ENCODE assay signal across 20 mouse cellular contexts in genomic region chr14:21086106-21086505, GRCm38 (mm10). TPM values are rescaled to one million over a fixed set of nuclear protein-coding genes. Genes with fewer than 3 reads are reported as not detected.
DNase-seq lines count a peak whose midpoint lies in the region; ATAC-seq and TF ChIP-seq lines count a peak whose summit lies in the region.
"Had no signal": no experiment of that assay in that cellular context is flagged by ENCODE, and none has a peak within 500 bp of the region (broad histone marks: within the 10 kb centered on the region; RNA-seq: fewer than 3 reads in every experiment).

No protein-coding gene starts in this region.

- H3K9ac ChIP-seq in heart, embryonic 16.5 days (ENCODE audit: low read length): no peak overlapping the region; the same call in 1 of the 2 replicates
- no peak overlapping the region for H3K9ac ChIP-seq in limb, embryonic 12.5 days (replicated peaks)
- H3K9ac ChIP-seq: midbrain, embryonic 12.5 days; neural tube, embryonic 13.5 days had no signal

- no peak for ATAC-seq in heart, embryonic 16.5 days (replicated peaks; ENCODE audit: extremely low read depth, insufficient read depth, low FRiP score)
- ATAC-seq in Patski: no peak
- ATAC-seq in limb, embryonic 12.5 days (ENCODE audit: insufficient number of reproducible peaks, insufficient read depth, low FRiP score, low TSS enrichment, low read depth): no peak
- ATAC-seq: CD4-positive, CD25-positive, alpha-beta regulatory T cell, adult 4 months had no signal

- no peaks in the 10 kb centered on the region for H3K27me3 ChIP-seq in heart, embryonic 16.5 days (ENCODE audit: control insufficient read depth, insufficient read depth, low read length)
- no peaks in the 10 kb centered on the region for H3K27me3 ChIP-seq in Patski
- H3K27me3 ChIP-seq in limb, embryonic 12.5 days: no peaks in the 10 kb centered on the region
- H3K27me3 ChIP-seq: midbrain, embryonic 12.5 days; neural tube, embryonic 13.5 days had no signal

- H3K36me3 ChIP-seq in heart, embryonic 16.5 days (ENCODE audit: control insufficient read depth, insufficient read depth): no peaks in the 10 kb centered on the region
- no peaks in the 10 kb centered on the region for H3K36me3 ChIP-seq in limb, embryonic 12.5 days
- H3K36me3 ChIP-seq: midbrain, embryonic 12.5 days; neural tube, embryonic 13.5 days had no signal

- H3K4me1 ChIP-seq in heart, embryonic 16.5 days (ENCODE audit: control insufficient read depth, insufficient read depth, low read length): peaks cover 45% of the 10 kb centered on the region
- H3K4me1 ChIP-seq in limb, embryonic 12.5 days (replicated peaks): peaks cover 40% of the 10 kb centered on the region
- H3K4me1 ChIP-seq: midbrain, embryonic 12.5 days had no signal

- TF ChIP-seq CTCF in gastrocnemius, adult 2 months (IDR thresholded peaks at IDR 0.05): no peak
- TF ChIP-seq CTCF in Patski (IDR thresholded peaks at IDR 0.05): no peak

- WGBS in heart, embryonic 16.5 days: 17% methylated on average over 2 of the region's 2 CpGs
- 6% methylated on average over 2 of the region's 2 CpGs for WGBS in limb, embryonic 12.5 days

- POLR2A ChIA-PET in Patski (lab: Charles Lee): interaction anchor here (0.6 to 1.4 kb wide), 3 partner anchors 10 to 34 kb away, joined by 3 read pairs; no protein-coding TSS in a partner anchor

- no peak overlapping the region for H3K4me2 ChIP-seq in heart, embryonic 16.5 days (ENCODE audit: low read depth, low read length)
- H3K4me2 ChIP-seq in limb, embryonic 12.5 days: no peak overlapping the region
- H3K4me2 ChIP-seq: midbrain, embryonic 12.5 days; neural tube, embryonic 13.5 days had no signal

- CTCF ChIA-PET in Patski (lab: Charles Lee): interaction anchor here (0.8 to 2.3 kb wide), 5 partner anchors 9 to 12 kb away, joined by 3 to 5 read pairs (median 3); no protein-coding TSS in a partner anchor

- no peaks in the 10 kb centered on the region for H3K9me3 ChIP-seq in heart, embryonic 16.5 days (replicated peaks; ENCODE audit: control insufficient read depth, low read length)
- no peaks in the 10 kb centered on the region for H3K9me3 ChIP-seq in limb, embryonic 12.5 days
- H3K9me3 ChIP-seq: G1E; midbrain, embryonic 12.5 days; neural tube, embryonic 13.5 days had no signal

- no peak for DNase-seq in gastrocnemius, adult 2 months
- no peak for DNase-seq in gastrocnemius, adult 8-10 months (ENCODE audit: low spot score in 2 of 2)
- DNase-seq in heart, postnatal 4 days: no peak
- peak; percentile 46 for DNase-seq in Patski (ENCODE audit: low read depth, low spot score)
- no peak for DNase-seq in kidney, adult 9 months
- no peak for DNase-seq in adrenal gland, postnatal 10 days
- DNase-seq: adrenal gland, adult 8-10 months; cerebellum, adult 11-12 months; gastrocnemius, postnatal 10 days; lung, adult 18-20 months; right cerebral cortex, postnatal 25 days; thymus, postnatal 4 days had no signal

- intact Hi-C loops in gastrocnemius, adult 2 months (cut with DNase I): no loop called here

- no peak overlapping the region for H3K4me3 ChIP-seq in gastrocnemius, adult 2 months
- no peak overlapping the region for H3K4me3 ChIP-seq in heart, embryonic 16.5 days (ENCODE audit: low read length)
- H3K4me3 ChIP-seq in limb, embryonic 12.5 days (replicated peaks): no peak overlapping the region
- H3K4me3 ChIP-seq: left cerebral cortex, adult 2 months; midbrain, embryonic 12.5 days; neural tube, embryonic 13.5 days had no signal

- in situ Hi-C loops in Patski (cut with MboI; ENCODE audit: low pct_unique_long_range_greater_than_20kb): no loop called here

- H3K27ac ChIP-seq in gastrocnemius, adult 2 months: peak overlapping the region; percentile 82
- peak overlapping the region; percentile 37; the same call in 1 of the 2 replicates for H3K27ac ChIP-seq in heart, embryonic 16.5 days (ENCODE audit: low read length)
- peak overlapping the region; percentile 70 for H3K27ac ChIP-seq in limb, embryonic 12.5 days
- H3K27ac ChIP-seq: macrophage; midbrain, embryonic 12.5 days had no signal

RNA-seq across cellular contexts. Expression of gene Adk, which starts 33.7 kb away (rescaled TPM):
- total RNA-seq in gastrocnemius, adult 2 months (2021): 100 to 1,000 TPM in 1 of 2 experiments, 10 to 100 TPM in 1; 77.1 to 152 TPM
- total RNA-seq in gastrocnemius, adult 8-10 months (2022): 100 to 1,000 TPM in 2 of 4 experiments, 10 to 100 TPM in 2; 88.2 to 104 (median 99.2) TPM
- 197 and 222 TPM in 2 replicates for polyA plus RNA-seq in heart, embryonic 16.5 days (2015; fragmentation: Nextera tagmentation; extraction: Ambion mirVana)
- total RNA-seq in heart, postnatal 4 days (2021): 100 to 1,000 TPM; 142 to 149 TPM
- 55.1 TPM for polyA plus RNA-seq in Patski (2021)
- 155 TPM in 2 replicates for polyA plus RNA-seq in limb, embryonic 12.5 days (2016; fragmentation: Nextera tagmentation; extraction: Ambion mirVana)
- total RNA-seq in adrenal gland, postnatal 10 days (2021): 100 to 1,000 TPM; 120 to 147 TPM

RNA-seq across cellular contexts. Expression of gene Ap3m1, which starts 33.8 kb away (rescaled TPM):
- total RNA-seq in gastrocnemius, adult 2 months (2021): 10 to 100 TPM; 34.6 to 41.0 TPM
- 10 to 100 TPM; 27.9 to 33.0 (median 30.6) TPM for total RNA-seq in gastrocnemius, adult 8-10 months (2022)
- 54.4 and 60.7 TPM in 2 replicates for polyA plus RNA-seq in heart, embryonic 16.5 days (2015; fragmentation: Nextera tagmentation; extraction: Ambion mirVana)
- 10 to 100 TPM; 75.5 to 79.0 TPM for total RNA-seq in heart, postnatal 4 days (2021)
- 41.4 TPM for polyA plus RNA-seq in Patski (2021)
- 75.0 and 79.9 TPM in 2 replicates for polyA plus RNA-seq in limb, embryonic 12.5 days (2016; fragmentation: Nextera tagmentation; extraction: Ambion mirVana)
- total RNA-seq in adrenal gland, postnatal 10 days (2021): 10 to 100 TPM; 72.5 to 74.6 TPM
